Mouse (Mus musculus): ENCODE results near the gene Eif2a. TPM values are rescaled to one million over a fixed set of nuclear protein-coding genes. Genes with fewer than 3 reads are reported as not detected.

The Eif2a gene
- 10 to 100 TPM; 41.9 to 42.4 TPM for total RNA-seq (2021)

DNA sequence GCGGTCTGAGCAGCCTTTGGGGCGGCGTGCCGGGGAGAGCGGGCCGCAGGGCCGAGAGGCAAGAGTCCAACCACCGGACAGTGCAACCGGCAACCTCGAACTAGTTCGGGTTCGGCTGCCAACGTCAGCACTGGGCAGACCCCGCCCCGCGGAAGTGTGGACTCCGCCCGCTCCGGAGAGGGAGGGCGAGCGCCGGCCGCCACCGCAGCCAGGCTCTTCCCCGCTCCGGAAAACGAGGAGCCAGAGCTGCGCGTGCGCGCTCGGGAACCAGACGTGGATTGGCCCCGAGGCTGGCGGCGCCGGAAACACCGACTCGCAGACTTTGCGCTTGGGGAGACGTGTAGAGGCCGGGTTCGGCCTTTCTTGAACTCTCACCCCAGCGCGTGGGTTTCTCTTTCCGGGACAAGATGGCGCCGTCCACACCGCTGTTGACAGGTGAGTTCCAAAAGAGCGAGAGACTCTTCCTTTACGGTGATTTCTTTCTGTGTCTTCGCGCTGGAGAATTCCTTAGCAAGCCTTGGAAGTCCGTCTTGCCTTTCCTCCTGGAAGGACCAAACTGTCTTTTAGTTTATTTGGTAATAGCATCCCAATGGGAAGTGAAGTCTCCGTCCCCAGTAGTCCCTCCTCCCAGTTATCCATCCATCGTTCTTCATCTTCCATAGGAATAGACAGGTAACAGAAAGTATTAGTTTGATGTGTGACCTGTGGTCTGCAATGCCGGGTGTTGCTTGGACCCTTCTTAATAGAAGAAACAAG lies at the start of gene Eif2a, which contains the start of gene Serp1:
Gene Eif2a, plus strand, starts transcription at position 170 of the 756 bp plus-strand sequence.
Gene Serp1, minus strand, starts transcription at position 241 of the 756 bp plus-strand sequence.
- DNase-seq (ENCODE audit: extremely low spot score in 1 of 2, low spot score in 2 of 2): peak; percentile 98 to 99
- intact Hi-C loops (cut with DNase I): no loop called here

- intact Hi-C loops (cut with DNase I): no loop called here
- no peak for DNase-seq (ENCODE audit: extremely low spot score in 1 of 2, low spot score in 2 of 2)
Observed at GRCm38 (mm10) chr3:58478755-58479455, 46.7 kb upstream of the Eif2a start.

- intact Hi-C loops (cut with DNase I): no loop called here
Observed at GRCm38 (mm10) chr3:58485883-58486282, 39.7 kb upstream of the Eif2a start.

DNA sequence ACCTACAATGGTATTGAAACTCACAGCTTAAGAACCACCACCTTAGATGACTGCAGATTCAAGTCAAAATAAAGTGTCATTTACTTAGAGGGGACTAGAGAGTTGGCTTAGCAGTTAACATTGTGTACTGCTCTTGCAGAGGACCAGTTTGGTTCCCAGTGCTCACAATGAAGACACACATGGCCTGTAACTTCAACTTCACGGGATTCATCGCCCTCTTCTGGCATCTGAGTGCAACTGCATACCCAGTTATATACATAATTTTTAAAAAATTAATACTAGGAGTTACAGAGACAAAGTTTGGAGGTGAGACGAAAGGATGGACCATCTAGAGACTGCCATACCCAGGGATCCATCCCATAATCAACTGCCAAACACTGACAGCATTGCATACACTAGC lies 38.5 kb upstream of the Eif2a start:
- intact Hi-C loops (cut with DNase I): no loop called here
- DNase-seq (ENCODE audit: extremely low spot score in 1 of 2, low spot score in 2 of 2): no peak

More at GRCm38 (mm10) chr3:58485883-58486282, 39.7 kb upstream of the Eif2a start:
- no peak for DNase-seq (ENCODE audit: extremely low spot score in 1 of 2, low spot score in 2 of 2)

GRCm38 (mm10) chr3:58487999-58488775 lies 37.4 kb upstream of the Eif2a start:
- DNase-seq (ENCODE audit: extremely low spot score in 1 of 2, low spot score in 2 of 2): no peak
- intact Hi-C loops (cut with DNase I): no loop called here

DNA sequence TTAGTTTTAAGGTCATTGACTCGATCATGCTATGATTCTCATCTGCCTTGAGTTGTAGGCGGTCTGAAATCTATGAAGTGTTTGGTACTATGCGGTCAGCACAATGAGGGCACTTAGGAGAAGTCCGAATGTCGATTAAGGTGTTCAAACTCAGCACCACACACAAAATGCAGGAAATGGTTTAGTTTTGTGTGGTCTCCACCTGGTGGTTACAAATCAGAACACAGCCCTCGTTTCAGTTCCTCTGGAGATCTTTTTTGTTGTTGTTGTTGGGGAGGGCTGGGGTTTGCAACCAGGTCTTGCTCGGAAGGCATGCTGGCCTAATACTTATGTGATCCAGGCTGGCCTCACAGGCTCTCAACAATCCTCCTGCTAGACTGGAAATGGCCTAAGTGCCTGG lies 34.8 kb upstream of the Eif2a start:
- peak; percentile 26 to 31 for DNase-seq (ENCODE audit: extremely low spot score in 1 of 2, low spot score in 2 of 2)
- intact Hi-C loops (cut with DNase I): loop anchor here (2.0 to 5.0 kb wide), 3 partner anchors 73 to 648 kb away; no protein-coding TSS in a partner anchor

DNA sequence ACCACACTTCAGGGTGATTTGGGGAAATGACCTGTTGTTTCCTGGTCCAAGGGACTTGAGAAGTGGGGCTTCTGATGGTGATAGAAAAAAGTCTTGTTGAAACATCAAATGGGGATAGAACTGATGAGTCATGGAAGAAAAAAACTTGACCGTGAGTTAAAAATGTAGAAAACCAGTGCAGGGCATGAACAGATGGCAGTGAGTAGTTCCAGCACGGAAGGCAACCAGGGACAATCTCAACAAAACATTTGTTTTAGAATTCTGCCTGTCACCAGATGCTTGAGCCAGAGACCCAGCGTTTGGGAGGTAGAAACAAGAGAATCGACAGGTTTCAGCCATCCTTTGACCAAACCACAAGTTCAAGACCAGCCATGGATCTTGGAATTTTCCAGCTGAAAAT lies 32.0 kb upstream of the Eif2a start:
- DNase-seq (ENCODE audit: extremely low spot score in 1 of 2, low spot score in 2 of 2): no peak
- intact Hi-C loops (cut with DNase I): loop anchor here (5.0 kb wide), 2 partner anchors 76 to 651 kb away; no protein-coding TSS in a partner anchor

DNA sequence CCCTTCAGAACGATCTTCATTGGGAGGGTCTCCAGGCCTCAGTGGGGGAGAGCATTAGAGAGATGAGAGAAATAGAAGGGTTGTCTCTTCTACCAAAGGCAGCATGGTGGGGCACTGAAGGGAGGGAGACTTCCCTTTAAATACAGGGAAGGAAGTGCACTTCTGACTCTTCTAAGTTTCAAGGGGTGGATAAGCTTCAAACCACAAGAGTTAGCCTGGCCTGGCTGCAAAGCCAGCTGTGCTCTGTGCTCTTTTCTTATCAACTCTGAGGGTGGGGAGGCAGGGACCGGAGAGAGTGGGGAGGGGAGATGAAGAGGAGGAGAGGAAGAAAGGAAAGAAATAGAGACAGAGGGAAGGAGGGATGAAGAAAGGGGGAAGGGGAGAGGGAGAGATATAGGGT lies 23.7 kb upstream of the Eif2a start:
- intact Hi-C loops (cut with DNase I): no loop called here
- DNase-seq (ENCODE audit: extremely low spot score in 1 of 2, low spot score in 2 of 2): no peak

GRCm38 (mm10) chr3:58503720-58504333 lies 21.8 kb upstream of the Eif2a start:
- intact Hi-C loops (cut with DNase I): no loop called here
- DNase-seq (ENCODE audit: extremely low spot score in 1 of 2, low spot score in 2 of 2): no peak

- no peak for DNase-seq (ENCODE audit: extremely low spot score in 1 of 2, low spot score in 2 of 2)
- intact Hi-C loops (cut with DNase I): no loop called here
Observed at GRCm38 (mm10) chr3:58504676-58505075, 20.9 kb upstream of the Eif2a start.

GRCm38 (mm10) chr3:58508020-58508750 lies 17.4 kb upstream of the Eif2a start:
- DNase-seq (ENCODE audit: extremely low spot score in 1 of 2, low spot score in 2 of 2): no peak
- intact Hi-C loops (cut with DNase I): no loop called here

- intact Hi-C loops (cut with DNase I): no loop called here
- no peak for DNase-seq (ENCODE audit: extremely low spot score in 1 of 2, low spot score in 2 of 2)
Observed at GRCm38 (mm10) chr3:58511581-58511980, 14.0 kb upstream of the Eif2a start.

- intact Hi-C loops (cut with DNase I): no loop called here
Observed at GRCm38 (mm10) chr3:58512740-58513139, 12.9 kb upstream of the Eif2a start.

GRCm38 (mm10) chr3:58513483-58513882 lies 12.1 kb upstream of the Eif2a start:
- no peak for DNase-seq (ENCODE audit: extremely low spot score in 1 of 2, low spot score in 2 of 2)
- intact Hi-C loops (cut with DNase I): no loop called here

More at GRCm38 (mm10) chr3:58512740-58513139, 12.9 kb upstream of the Eif2a start:
- DNase-seq (ENCODE audit: extremely low spot score in 1 of 2, low spot score in 2 of 2): no peak

DNA sequence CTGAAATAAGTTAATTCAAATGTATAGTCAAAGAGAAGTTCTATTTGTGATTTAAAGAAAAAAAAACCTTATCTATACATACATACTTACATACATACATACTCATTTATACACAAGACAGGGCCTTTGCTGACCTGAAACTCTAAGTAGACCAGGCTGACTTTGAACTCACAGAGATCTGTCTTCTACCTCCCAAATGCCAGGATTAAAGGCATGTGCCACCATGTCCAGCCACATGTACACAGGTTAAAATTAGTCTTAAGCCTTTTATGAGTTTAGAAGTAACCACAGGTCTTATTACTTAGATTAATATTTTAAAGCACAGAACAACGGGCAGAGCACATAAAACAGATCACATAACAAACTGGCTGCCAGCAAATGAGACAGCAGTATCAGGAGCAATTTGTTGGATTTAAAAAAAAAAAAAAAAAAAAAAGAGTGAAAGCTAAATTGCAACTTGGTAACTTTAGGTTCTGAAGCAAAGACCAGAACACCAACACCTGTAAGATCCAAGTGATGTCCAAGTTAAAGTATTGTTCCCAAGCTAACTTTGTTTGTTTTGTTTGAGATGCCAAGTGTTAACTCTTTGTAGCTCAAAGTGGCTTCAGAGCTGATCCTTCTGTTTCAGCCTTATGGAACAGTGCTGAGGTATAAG lies 9.5 kb upstream of the Eif2a start:
- intact Hi-C loops (cut with DNase I): no loop called here
- no peak for DNase-seq (ENCODE audit: extremely low spot score in 1 of 2, low spot score in 2 of 2)

- DNase-seq (ENCODE audit: extremely low spot score in 1 of 2, low spot score in 2 of 2): no peak
- intact Hi-C loops (cut with DNase I): no loop called here
Observed at GRCm38 (mm10) chr3:58516602-58516976, 9.0 kb upstream of the Eif2a start.

- DNase-seq (ENCODE audit: extremely low spot score in 1 of 2, low spot score in 2 of 2): no peak
- intact Hi-C loops (cut with DNase I): no loop called here
Observed at GRCm38 (mm10) chr3:58517258-58517657, 8.4 kb upstream of the Eif2a start.

- DNase-seq (ENCODE audit: extremely low spot score in 1 of 2, low spot score in 2 of 2): no peak
- intact Hi-C loops (cut with DNase I): no loop called here
Observed at GRCm38 (mm10) chr3:58517800-58518199, 7.8 kb upstream of the Eif2a start.
